Mouse (Mus musculus): ENCODE data around the gene D430041D05Rik.

- TF ChIP-seq CTCF (IDR thresholded peaks at IDR 0.05; ENCODE audit: low read depth, low read length): no peak
- no peak for TF ChIP-seq POLR2A (IDR thresholded peaks at IDR 0.05; ENCODE audit: borderline replicate concordance, low read depth, low read length)
These were observed 291.7 kb downstream of the D430041D05Rik start for GRCm38 (mm10) chr2:104119097-104119496.
